Mouse (Mus musculus): ENCODE measurements around the gene Kcnip1.

Kcnip1 gene

GRCm38 (mm10) chr11:33990002-33990401 lies 3.0 kb downstream of the Kcnip1 start:
- intact Hi-C loops (cut with DNase I) = no loop called here

- intact Hi-C loops (cut with DNase I) = no loop called here
Measured at GRCm38 (mm10) chr11:33986525-33986924, 6.4 kb downstream of the Kcnip1 start.

GRCm38 (mm10) chr11:33980146-33980545 lies 12.8 kb downstream of the Kcnip1 start:
- intact Hi-C loops (cut with DNase I) = no loop called here

- intact Hi-C loops (cut with DNase I) = no loop called here
Measured at GRCm38 (mm10) chr11:33975121-33975520, 17.8 kb downstream of the Kcnip1 start.

GRCm38 (mm10) chr11:33974341-33975040 lies 18.5 kb downstream of the Kcnip1 start:
- intact Hi-C loops (cut with DNase I) = no loop called here

GRCm38 (mm10) chr11:33972114-33972513 lies 20.8 kb downstream of the Kcnip1 start:
- intact Hi-C loops (cut with DNase I) = no loop called here

- intact Hi-C loops (cut with DNase I) = no loop called here
Measured at GRCm38 (mm10) chr11:33969199-33969598, 23.8 kb downstream of the Kcnip1 start.

- intact Hi-C loops (cut with DNase I) = no loop called here
Measured at GRCm38 (mm10) chr11:33967708-33968107, 25.2 kb downstream of the Kcnip1 start.

- intact Hi-C loops (cut with DNase I) = no loop called here
Measured at GRCm38 (mm10) chr11:33965380-33965779, 27.6 kb downstream of the Kcnip1 start.

GRCm38 (mm10) chr11:33962688-33963407 lies 30.1 kb downstream of the Kcnip1 start, which contains the start of gene Kcnmb1:
Gene Kcnmb1 (plus strand): TSS chr11:33963013.
- intact Hi-C loops (cut with DNase I) = no loop called here

GRCm38 (mm10) chr11:33962178-33962577 lies 30.8 kb downstream of the Kcnip1 start:
- intact Hi-C loops (cut with DNase I) = no loop called here

- intact Hi-C loops (cut with DNase I) = no loop called here
Measured at GRCm38 (mm10) chr11:33958713-33959112, 34.2 kb downstream of the Kcnip1 start.

- intact Hi-C loops (cut with DNase I) = no loop called here
Measured at GRCm38 (mm10) chr11:33957595-33957994, 35.4 kb downstream of the Kcnip1 start.

- intact Hi-C loops (cut with DNase I) = no loop called here
Measured at GRCm38 (mm10) chr11:33956623-33957022, 36.3 kb downstream of the Kcnip1 start.

GRCm38 (mm10) chr11:33955982-33956381 lies 37.0 kb downstream of the Kcnip1 start:
- intact Hi-C loops (cut with DNase I) = no loop called here

- intact Hi-C loops (cut with DNase I) = no loop called here
Measured at GRCm38 (mm10) chr11:33951684-33952625, 41.0 kb downstream of the Kcnip1 start.

GRCm38 (mm10) chr11:33951155-33951554 lies 41.8 kb downstream of the Kcnip1 start:
- intact Hi-C loops (cut with DNase I) = no loop called here

- intact Hi-C loops (cut with DNase I) = no loop called here
Measured at GRCm38 (mm10) chr11:33946501-33946900, 46.5 kb downstream of the Kcnip1 start.

GRCm38 (mm10) chr11:33944786-33945328 lies 48.1 kb downstream of the Kcnip1 start:
- intact Hi-C loops (cut with DNase I) = no loop called here

GRCm38 (mm10) chr11:33944067-33944785 lies 48.7 kb downstream of the Kcnip1 start:
- intact Hi-C loops (cut with DNase I) = no loop called here

- intact Hi-C loops (cut with DNase I) = no loop called here
Measured at GRCm38 (mm10) chr11:33943565-33943964, 49.4 kb downstream of the Kcnip1 start.

All from adrenal gland (tissue).